Mouse (Mus musculus): ENCODE measurements around the gene Gm45716.

DNA sequence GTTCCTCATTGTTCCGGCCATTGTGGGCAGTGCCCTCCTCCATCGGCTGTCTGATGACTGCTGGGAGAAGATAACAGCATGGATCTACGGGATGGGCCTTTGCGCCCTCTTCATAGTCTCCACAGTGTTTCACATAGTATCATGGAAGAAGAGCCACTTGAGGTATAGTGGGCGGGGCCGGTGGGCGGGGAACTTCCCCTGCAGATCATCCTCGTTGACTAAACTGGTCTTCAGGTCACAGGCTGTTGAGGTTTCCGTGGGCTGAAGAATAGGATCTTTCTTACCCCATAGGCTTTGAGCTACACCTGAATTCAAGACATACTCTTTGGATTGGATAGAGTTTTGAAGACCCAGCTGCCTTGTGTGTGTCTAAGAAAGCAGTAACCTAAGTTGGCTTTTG is 72.3 kb downstream of the Gm45716 start:
- TF ChIP-seq POLR2A (IDR thresholded peaks at IDR 0.05; ENCODE audit: borderline replicate concordance, extremely low read depth, insufficient read depth, insufficient read length, poor library complexity, severe bottlenecking) (no peak), CTCF (IDR thresholded peaks at IDR 0.05; ENCODE audit: borderline replicate concordance, extremely low read depth, insufficient read depth, insufficient read length) (no peak)
